19 mouse cellular contexts compared by ENCODE assay signal in the genomic region with DNA sequence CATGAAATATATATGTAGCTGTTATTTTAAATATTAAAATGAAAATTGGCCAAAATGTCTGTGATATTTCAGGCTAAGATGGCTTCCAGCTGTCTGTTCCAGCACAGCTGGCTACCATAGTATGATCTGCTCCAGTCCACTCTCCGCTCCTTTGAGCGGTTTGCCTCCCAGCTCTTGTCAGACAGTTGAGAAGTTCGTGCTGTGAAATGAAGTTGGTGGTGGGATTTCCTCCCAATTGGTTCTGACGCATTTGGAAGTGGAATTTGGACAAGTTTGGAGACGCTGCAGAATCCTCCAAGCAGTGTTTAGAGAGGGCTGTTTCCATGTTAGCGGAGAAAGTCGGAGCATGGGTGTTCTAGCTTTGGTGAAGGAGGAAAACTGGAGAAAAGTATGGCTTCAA.
DNase-seq lines count a peak whose midpoint lies in the region; ATAC-seq lines count a peak whose summit lies in the region.
"Had no signal": no experiment of that assay in that cellular context is flagged by ENCODE, and none has a peak within 500 bp of the region (broad histone marks: within the 10 kb centered on the region; RNA-seq: fewer than 3 reads in every experiment).

No protein-coding gene starts in this region.

- H3K9ac ChIP-seq in heart, embryonic 11.5 days (ENCODE audit: low read depth, low read length), result no peak overlapping the region
- H3K9ac ChIP-seq in embryonic facial prominence, embryonic 15.5 days, result no peak overlapping the region
- H3K9ac ChIP-seq in limb, embryonic 15.5 days, result no peak overlapping the region
- no peak overlapping the region for H3K9ac ChIP-seq in forebrain, embryonic 13.5 days
- H3K9ac ChIP-seq in hindbrain, embryonic 11.5 days (ENCODE audit: low read depth, low read length), result no peak overlapping the region
- H3K9ac ChIP-seq: liver, embryonic 13.5 days had no signal

- H3K4me2 ChIP-seq in heart, embryonic 11.5 days, result no peak overlapping the region
- H3K4me2 ChIP-seq in embryonic facial prominence, embryonic 15.5 days (replicated peaks), result no peak overlapping the region
- H3K4me2 ChIP-seq in limb, embryonic 15.5 days, result no peak overlapping the region
- H3K4me2 ChIP-seq in forebrain, embryonic 13.5 days, result no peak overlapping the region
- no peak overlapping the region for H3K4me2 ChIP-seq in hindbrain, embryonic 11.5 days (replicated peaks; ENCODE audit: low read depth, low read length)
- H3K4me2 ChIP-seq: liver, embryonic 13.5 days had no signal

- ATAC-seq in heart, embryonic 11.5 days (replicated peaks; ENCODE audit: insufficient number of reproducible peaks, low FRiP score, low TSS enrichment), result no peak
- no peak for ATAC-seq in embryonic facial prominence, embryonic 15.5 days (ENCODE audit: insufficient number of reproducible peaks, low FRiP score, low TSS enrichment, low read depth)
- no peak for ATAC-seq in limb, embryonic 15.5 days (ENCODE audit: insufficient number of reproducible peaks, low FRiP score, low TSS enrichment, low read depth)
- no peak for ATAC-seq in forebrain, embryonic 13.5 days
- ATAC-seq in hindbrain, embryonic 11.5 days (ENCODE audit: low FRiP score), result no peak
- ATAC-seq: activated CD4-positive, CD25-positive, alpha-beta regulatory T cell, adult 4 months; inflammation-experienced regulatory T-cells, adult 6 months; midbrain, embryonic 16.5 days had no signal

- WGBS in heart, embryonic 11.5 days (ENCODE audit: insufficient replicate concordance), result 89% methylated on average over 7 of the region's 7 CpGs
- WGBS in embryonic facial prominence, embryonic 15.5 days, result 57% methylated on average over 7 of the region's 7 CpGs
- 63% methylated on average over 7 of the region's 7 CpGs for WGBS in limb, embryonic 15.5 days
- WGBS in forebrain, embryonic 13.5 days, result 96% methylated on average over 7 of the region's 7 CpGs
- 88% methylated on average over 7 of the region's 7 CpGs for WGBS in hindbrain, embryonic 11.5 days

- DNase-seq in heart, adult 9 months (ENCODE audit: low spot score in 2 of 2), result peak; percentile 29 to 40
- peak; percentile 39 for DNase-seq in kidney, postnatal 14 days
- no peak for DNase-seq in kidney, postnatal 36 days
- no peak for DNase-seq in hindbrain, embryonic 11.5 days (ENCODE audit: low spot score)
- DNase-seq: adrenal gland, postnatal 25 days; cerebellum, adult 9-10 months; gastrocnemius, postnatal 36 days; liver, embryonic 13.5 days; right cerebral cortex, postnatal 14 days; thymus, adult 18-20 months had no signal

- no peak overlapping the region for H3K4me3 ChIP-seq in heart, embryonic 11.5 days (ENCODE audit: low read depth, low read length)
- no peak overlapping the region for H3K4me3 ChIP-seq in embryonic facial prominence, embryonic 15.5 days (replicated peaks)
- no peak overlapping the region for H3K4me3 ChIP-seq in limb, embryonic 15.5 days
- no peak overlapping the region for H3K4me3 ChIP-seq in forebrain, embryonic 13.5 days
- H3K4me3 ChIP-seq in hindbrain, embryonic 11.5 days (ENCODE audit: low read depth, low read length), result no peak overlapping the region
- H3K4me3 ChIP-seq: hindbrain, embryonic 10.5 days; liver, embryonic 13.5 days; megakaryocyte, embryonic 14.5 days had no signal

- H3K4me1 ChIP-seq in heart, embryonic 11.5 days (ENCODE audit: control insufficient read depth, insufficient read depth, low read length), result 0 out of 2 replicates have a peak, but pooled peaks cover 2% of the 10 kb centered on the region
- H3K4me1 ChIP-seq in embryonic facial prominence, embryonic 15.5 days, result peaks cover 12% of the 10 kb centered on the region; the same call in 1 of the 2 replicates
- H3K4me1 ChIP-seq in limb, embryonic 15.5 days, result peaks cover 6% of the 10 kb centered on the region; the same call in 1 of the 2 replicates
- peaks cover 3% of the 10 kb centered on the region; the same call in 1 of the 2 replicates for H3K4me1 ChIP-seq in forebrain, embryonic 13.5 days
- no peaks in the 10 kb centered on the region for H3K4me1 ChIP-seq in hindbrain, embryonic 11.5 days (replicated peaks; ENCODE audit: control insufficient read depth, insufficient read depth, low read length)
- H3K4me1 ChIP-seq: liver, embryonic 13.5 days had no signal

- no peak overlapping the region for H3K27ac ChIP-seq in heart, embryonic 11.5 days (ENCODE audit: low read depth, low read length)
- H3K27ac ChIP-seq in embryonic facial prominence, embryonic 15.5 days (replicated peaks), result peak overlapping the region; percentile 63; the same call in 1 of the 2 replicates
- peak overlapping the region; percentile 68 for H3K27ac ChIP-seq in limb, embryonic 15.5 days
- H3K27ac ChIP-seq in forebrain, embryonic 13.5 days, result no peak overlapping the region
- H3K27ac ChIP-seq in hindbrain, embryonic 11.5 days (ENCODE audit: low read depth, low read length), result no peak overlapping the region
- H3K27ac ChIP-seq: hindbrain, embryonic 10.5 days; liver, embryonic 13.5 days had no signal

- no peaks in the 10 kb centered on the region for H3K9me3 ChIP-seq in heart, embryonic 11.5 days (replicated peaks; ENCODE audit: control insufficient read depth, low read length)
- no peaks in the 10 kb centered on the region for H3K9me3 ChIP-seq in embryonic facial prominence, embryonic 15.5 days (replicated peaks)
- no peaks in the 10 kb centered on the region for H3K9me3 ChIP-seq in limb, embryonic 15.5 days
- H3K9me3 ChIP-seq in forebrain, embryonic 13.5 days (replicated peaks), result no peaks in the 10 kb centered on the region
- H3K9me3 ChIP-seq in hindbrain, embryonic 11.5 days (ENCODE audit: control insufficient read depth, low read length), result no peaks in the 10 kb centered on the region
- H3K9me3 ChIP-seq: hindbrain, embryonic 10.5 days; liver, embryonic 13.5 days; megakaryocyte, embryonic 14.5 days had no signal

- no peaks in the 10 kb centered on the region for H3K27me3 ChIP-seq in heart, embryonic 11.5 days (ENCODE audit: control insufficient read depth, insufficient read depth, low read length)
- no peaks in the 10 kb centered on the region for H3K27me3 ChIP-seq in embryonic facial prominence, embryonic 15.5 days
- no peaks in the 10 kb centered on the region for H3K27me3 ChIP-seq in limb, embryonic 15.5 days
- no peaks in the 10 kb centered on the region for H3K27me3 ChIP-seq in forebrain, embryonic 13.5 days
- H3K27me3 ChIP-seq in hindbrain, embryonic 11.5 days (ENCODE audit: control insufficient read depth, insufficient read depth, low read length), result no peaks in the 10 kb centered on the region
- H3K27me3 ChIP-seq: liver, embryonic 13.5 days; megakaryocyte, embryonic 14.5 days had no signal

- H3K36me3 ChIP-seq in heart, embryonic 11.5 days (ENCODE audit: control insufficient read depth, insufficient read depth, low read length), result peaks cover 3% of the 10 kb centered on the region
- H3K36me3 ChIP-seq in embryonic facial prominence, embryonic 15.5 days, result no peaks in the 10 kb centered on the region; the same call in 1 of the 2 replicates
- H3K36me3 ChIP-seq in limb, embryonic 15.5 days, result no peaks in the 10 kb centered on the region; the same call in 1 of the 2 replicates
- peaks cover 28% of the 10 kb centered on the region for H3K36me3 ChIP-seq in forebrain, embryonic 13.5 days (ENCODE audit: poor library complexity, severe bottlenecking)
- no peaks in the 10 kb centered on the region for H3K36me3 ChIP-seq in hindbrain, embryonic 11.5 days (ENCODE audit: control insufficient read depth, insufficient read depth, low read length)

Comparison
In these comparisons a context has a peak if more than half of its experiments do, and no peak if none do; other contexts are left out.
1. DNase-seq: peak in heart, adult 9 months (2 of 2) and kidney, postnatal 14 days (single experiment); none in kidney, postnatal 36 days (0 of 2) and hindbrain, embryonic 11.5 days (single experiment).
2. H3K27ac ChIP-seq: peak in embryonic facial prominence, embryonic 15.5 days (single experiment) and limb, embryonic 15.5 days (single experiment); none in heart, embryonic 11.5 days (single experiment), forebrain, embryonic 13.5 days (single experiment) and hindbrain, embryonic 11.5 days (single experiment).